Comparison of ENCODE assay signal across 9 mouse cellular contexts in genomic region chr6:140593420-140594170, GRCm38 (mm10). TPM values are rescaled to one million over a fixed set of nuclear protein-coding genes. Genes with fewer than 3 reads are reported as not detected.
DNase-seq lines count a peak whose midpoint lies in the region; ATAC-seq and TF ChIP-seq lines count a peak whose summit lies in the region.
"Had no signal": no experiment of that assay in that cellular context is flagged by ENCODE, and none has a peak within 500 bp of the region (broad histone marks: within the 10 kb centered on the region; RNA-seq: fewer than 3 reads in every experiment).

No protein-coding gene starts in this region.

- H3K9me3 ChIP-seq in embryonic facial prominence, embryonic 13.5 days, result no peaks in the 10 kb centered on the region
- H3K9me3 ChIP-seq in embryonic facial prominence, embryonic 10.5 days, result no peaks in the 10 kb centered on the region
- no peaks in the 10 kb centered on the region for H3K9me3 ChIP-seq in lung, embryonic 16.5 days (ENCODE audit: control insufficient read depth, low read length)
- H3K9me3 ChIP-seq in forebrain, embryonic 11.5 days (ENCODE audit: control insufficient read depth, low read length), result no peaks in the 10 kb centered on the region

- H3K36me3 ChIP-seq in embryonic facial prominence, embryonic 13.5 days, result peaks cover 77% of the 10 kb centered on the region
- peaks cover 98% of the 10 kb centered on the region for H3K36me3 ChIP-seq in embryonic facial prominence, embryonic 10.5 days (replicated peaks)
- peaks cover 28% of the 10 kb centered on the region for H3K36me3 ChIP-seq in lung, embryonic 16.5 days (ENCODE audit: control insufficient read depth, insufficient read depth, low read length)
- peaks cover 9% of the 10 kb centered on the region for H3K36me3 ChIP-seq in testis, adult 2 months (ENCODE audit: control insufficient read depth, insufficient read depth, low read length)
- peaks cover 2% of the 10 kb centered on the region; the same call in 1 of the 2 replicates for H3K36me3 ChIP-seq in forebrain, embryonic 11.5 days (ENCODE audit: control insufficient read depth, insufficient read depth, low read length)

- H3K27ac ChIP-seq in embryonic facial prominence, embryonic 13.5 days, result peak overlapping the region; percentile 8; the same call in 1 of the 2 replicates
- H3K27ac ChIP-seq in embryonic facial prominence, embryonic 10.5 days (replicated peaks), result no peak overlapping the region
- H3K27ac ChIP-seq in lung, embryonic 16.5 days (ENCODE audit: low read length), result 0 out of 2 replicates have a peak overlapping the region, but pooled peaks have one; percentile 11
- H3K27ac ChIP-seq in testis, adult 2 months (ENCODE audit: control insufficient read depth, insufficient read depth, low read depth, low read length), result peak overlapping the region; percentile 27
- no peak overlapping the region for H3K27ac ChIP-seq in forebrain, embryonic 11.5 days (ENCODE audit: low read depth, low read length)
- H3K27ac ChIP-seq: left cerebral cortex, adult 2 months had no signal

- H3K27me3 ChIP-seq in embryonic facial prominence, embryonic 13.5 days, result no peaks in the 10 kb centered on the region
- H3K27me3 ChIP-seq in embryonic facial prominence, embryonic 10.5 days (replicated peaks; ENCODE audit: low read depth, poor library complexity, severe bottlenecking), result no peaks in the 10 kb centered on the region
- no peaks in the 10 kb centered on the region for H3K27me3 ChIP-seq in lung, embryonic 16.5 days (ENCODE audit: control insufficient read depth, insufficient read depth, low read depth, low read length)
- H3K27me3 ChIP-seq in testis, adult 2 months (ENCODE audit: control insufficient read depth, insufficient read depth, low read length), result no peaks in the 10 kb centered on the region
- H3K27me3 ChIP-seq in forebrain, embryonic 11.5 days (ENCODE audit: control insufficient read depth, insufficient read depth, low read length), result no peaks in the 10 kb centered on the region

- no peak overlapping the region for H3K9ac ChIP-seq in embryonic facial prominence, embryonic 13.5 days
- H3K9ac ChIP-seq in lung, embryonic 16.5 days (ENCODE audit: low read length), result no peak overlapping the region
- no peak overlapping the region for H3K9ac ChIP-seq in forebrain, embryonic 11.5 days (ENCODE audit: low read length)

- ATAC-seq in embryonic facial prominence, embryonic 13.5 days (ENCODE audit: insufficient number of reproducible peaks, insufficient read depth, low FRiP score, low TSS enrichment, low read depth), result no peak
- ATAC-seq in lung, embryonic 16.5 days (ENCODE audit: low read depth), result peak; percentile 83
- no peak for ATAC-seq in forebrain, embryonic 11.5 days (replicated peaks; ENCODE audit: low FRiP score)

- TF ChIP-seq POLR2A in testis, adult 2 months (IDR thresholded peaks at IDR 0.05; ENCODE audit: control insufficient read depth, low read depth, low read length), result no peak

- H3K4me2 ChIP-seq in embryonic facial prominence, embryonic 13.5 days, result no peak overlapping the region
- no peak overlapping the region for H3K4me2 ChIP-seq in lung, embryonic 16.5 days (ENCODE audit: low read depth, low read length)
- H3K4me2 ChIP-seq in forebrain, embryonic 11.5 days (ENCODE audit: low read depth, low read length, severe bottlenecking), result no peak overlapping the region

- TF ChIP-seq CTCF in testis, adult 2 months (IDR thresholded peaks at IDR 0.05; ENCODE audit: control insufficient read depth, insufficient read depth, insufficient replicate concordance, low read depth, low read length), result no peak

- WGBS in embryonic facial prominence, embryonic 13.5 days, result 69% methylated on average over 17 of the region's 17 CpGs
- WGBS in embryonic facial prominence, embryonic 10.5 days, result 84% methylated on average over 17 of the region's 17 CpGs
- 57% methylated on average over 17 of the region's 17 CpGs for WGBS in lung, embryonic 16.5 days
- WGBS in forebrain, embryonic 11.5 days, result 92% methylated on average over 17 of the region's 17 CpGs

- peaks cover 13% of the 10 kb centered on the region; the same call in 1 of the 2 replicates for H3K4me1 ChIP-seq in embryonic facial prominence, embryonic 13.5 days
- H3K4me1 ChIP-seq in embryonic facial prominence, embryonic 10.5 days, result peaks cover 3% of the 10 kb centered on the region; the same call in 1 of the 2 replicates
- H3K4me1 ChIP-seq in lung, embryonic 16.5 days (replicated peaks; ENCODE audit: control insufficient read depth, insufficient read depth, low read length), result peaks cover 6% of the 10 kb centered on the region
- H3K4me1 ChIP-seq in testis, adult 2 months (ENCODE audit: control insufficient read depth, insufficient read depth, low read length), result no peaks in the 10 kb centered on the region
- H3K4me1 ChIP-seq in forebrain, embryonic 11.5 days (replicated peaks; ENCODE audit: control insufficient read depth, insufficient read depth, low read length), result no peaks in the 10 kb centered on the region

- DNase-seq in embryonic facial prominence, embryonic 10.5 days (ENCODE audit: low spot score), result no peak
- peak; percentile 31 to 47 for DNase-seq in adrenal gland, postnatal 4 days (ENCODE audit: low spot score in 2 of 2)
- peak; percentile 56 for DNase-seq in gastrocnemius, postnatal 10 days
- DNase-seq in kidney, postnatal 36 days, result peak; percentile 82 to 89
- DNase-seq in forebrain, embryonic 11.5 days (ENCODE audit: low spot score), result no peak

- H3K4me3 ChIP-seq in embryonic facial prominence, embryonic 13.5 days, result no peak overlapping the region
- H3K4me3 ChIP-seq in embryonic facial prominence, embryonic 10.5 days, result no peak overlapping the region
- H3K4me3 ChIP-seq in lung, embryonic 16.5 days (ENCODE audit: low read length), result no peak overlapping the region
- H3K4me3 ChIP-seq in testis, adult 2 months (ENCODE audit: control insufficient read depth, low read depth, low read length), result peak overlapping the region; percentile 31
- no peak overlapping the region for H3K4me3 ChIP-seq in forebrain, embryonic 11.5 days (ENCODE audit: low read depth, low read length)
- H3K4me3 ChIP-seq: left cerebral cortex, adult 2 months had no signal

RNA-seq across cellular contexts. Expression of gene Aebp2, which starts 28.9 kb away (rescaled TPM):
- polyA plus RNA-seq in embryonic facial prominence, embryonic 13.5 days (2015; fragmentation: Nextera tagmentation; extraction: Ambion mirVana), result 15.3 and 17.6 TPM in 2 replicates
- 8.1 and 9.4 TPM in 2 replicates for polyA plus RNA-seq in embryonic facial prominence, embryonic 10.5 days (2016; fragmentation: Nextera tagmentation; extraction: Ambion mirVana)
- total RNA-seq in adrenal gland, postnatal 4 days (2021), result 10 to 100 TPM; 63.1 TPM
- 10 to 100 TPM; 38.6 to 45.2 TPM for total RNA-seq in gastrocnemius, postnatal 10 days (2021)
- polyA plus RNA-seq in lung, embryonic 16.5 days (2015; fragmentation: Nextera tagmentation; extraction: Ambion mirVana), result 9.9 and 10.8 TPM in 2 replicates
- polyA plus RNA-seq in testis, adult 2 months (2012; rRNA removed), result 17.1 and 18.4 TPM in 2 replicates
- polyA plus RNA-seq in forebrain, embryonic 11.5 days (2014; fragmentation: Nextera tagmentation; extraction: Ambion mirVana), result 15.1 and 15.2 TPM in 2 replicates

Comparison
In these comparisons a context has a peak if more than half of its experiments do, and no peak if none do; other contexts are left out.
1. H3K27ac ChIP-seq: peak in embryonic facial prominence, embryonic 13.5 days (single experiment), lung, embryonic 16.5 days (single experiment) and testis, adult 2 months (single experiment); none in embryonic facial prominence, embryonic 10.5 days (single experiment) and forebrain, embryonic 11.5 days (single experiment).
2. DNase-seq: peak in adrenal gland, postnatal 4 days (2 of 2), gastrocnemius, postnatal 10 days (single experiment) and kidney, postnatal 36 days (2 of 2); none in embryonic facial prominence, embryonic 10.5 days (single experiment) and forebrain, embryonic 11.5 days (single experiment).